In the genomic region with DNA sequence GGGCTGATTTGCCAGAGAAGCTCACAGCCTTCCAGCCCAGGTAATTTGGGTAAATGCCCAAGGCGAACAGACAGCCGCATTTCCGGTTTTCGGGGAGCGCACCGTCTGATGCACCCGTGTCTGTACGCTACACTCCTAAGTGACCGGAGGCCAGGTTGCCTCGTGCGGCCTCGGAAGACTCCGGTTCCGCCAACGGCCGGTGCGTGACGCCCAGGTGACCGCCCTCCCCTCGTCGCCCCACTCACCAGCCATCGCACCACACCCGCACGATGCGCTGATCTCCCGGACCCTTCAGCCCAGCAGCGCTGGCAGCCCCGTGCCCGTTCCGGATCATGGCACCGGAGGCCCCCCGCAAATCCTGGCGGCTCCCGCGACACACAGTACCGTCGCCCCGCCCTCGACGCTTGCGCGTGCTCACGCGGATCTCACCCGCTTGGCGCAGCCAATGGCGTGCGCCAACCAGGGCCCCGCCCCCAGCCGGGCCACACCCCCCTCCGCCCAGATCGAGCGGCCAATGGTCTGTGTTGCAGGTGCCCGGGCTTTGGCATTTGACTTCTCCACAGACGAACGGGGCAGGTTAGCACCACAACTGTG, we compare ENCODE assay signal across 8 mouse cellular contexts. TPM values are rescaled to one million over a fixed set of nuclear protein-coding genes. Genes with fewer than 3 reads are reported as not detected.
DNase-seq lines count a peak whose midpoint lies in the region; ATAC-seq and TF ChIP-seq lines count a peak whose summit lies in the region.

A gene (minus strand): TSS at position 418 of the 594 bp plus-strand sequence.

- peak within 1 kb of the TSS; percentile 72 for H3K9ac ChIP-seq in embryonic facial prominence, embryonic 15.5 days
- H3K9ac ChIP-seq in kidney, embryonic 14.5 days (ENCODE audit: low read depth, low read length): peak within 1 kb of the TSS; percentile 77
- peak within 1 kb of the TSS; percentile 81 for H3K9ac ChIP-seq in limb, embryonic 15.5 days

- peak; percentile 93 for DNase-seq in 416B (ENCODE audit: low read depth)
- DNase-seq in heart, adult 9 months (ENCODE audit: low spot score in 2 of 2): peak; percentile 85 to 86
- DNase-seq in monocyte, adult 2 months (ENCODE audit: low read depth in 1 of 2, low spot score in 2 of 2): peak; percentile 60 to 84
- peak; percentile 91 to 94 for DNase-seq in spleen, postnatal 36 days (ENCODE audit: low spot score in 2 of 2)

- peak within 1 kb of the TSS; percentile 74 for H3K4me2 ChIP-seq in embryonic facial prominence, embryonic 15.5 days (replicated peaks)
- peak within 1 kb of the TSS; percentile 89 for H3K4me2 ChIP-seq in kidney, embryonic 14.5 days (replicated peaks; ENCODE audit: low read depth, low read length)
- peak within 1 kb of the TSS; percentile 85 for H3K4me2 ChIP-seq in limb, embryonic 15.5 days

- peak; percentile 65; the same call in 1 of the 2 replicates for TF ChIP-seq POLR2A in bone marrow, adult 2 months (IDR thresholded peaks at IDR 0.05; ENCODE audit: borderline replicate concordance, control insufficient read depth, low read depth, low read length)

- H3K27ac ChIP-seq in bone marrow, adult 2 months (ENCODE audit: control insufficient read depth, insufficient read depth, low read depth, low read length, poor library complexity): peak within 1 kb of the TSS; percentile 58
- H3K27ac ChIP-seq in embryonic facial prominence, embryonic 15.5 days (replicated peaks): peak within 1 kb of the TSS; percentile 77
- peak within 1 kb of the TSS; percentile 11; the same call in 1 of the 2 replicates for H3K27ac ChIP-seq in kidney, embryonic 14.5 days (ENCODE audit: low read depth, low read length)
- H3K27ac ChIP-seq in limb, embryonic 15.5 days: peak within 1 kb of the TSS; percentile 76

- H3K4me1 ChIP-seq in bone marrow, adult 2 months (ENCODE audit: control insufficient read depth, insufficient read depth, low read length): peaks cover 2% of the 10 kb centered on the region; the same call in 1 of the 2 replicates
- H3K4me1 ChIP-seq in embryonic facial prominence, embryonic 15.5 days: peaks cover 19% of the 10 kb centered on the region
- peaks cover 11% of the 10 kb centered on the region for H3K4me1 ChIP-seq in kidney, embryonic 14.5 days (ENCODE audit: control insufficient read depth, insufficient read depth, low read length)
- H3K4me1 ChIP-seq in limb, embryonic 15.5 days: peaks cover 20% of the 10 kb centered on the region

- peak within 1 kb of the TSS; percentile 90 for H3K4me3 ChIP-seq in bone marrow, adult 2 months (replicated peaks; ENCODE audit: control insufficient read depth, low read depth, low read length)
- H3K4me3 ChIP-seq in embryonic facial prominence, embryonic 15.5 days (replicated peaks): peak within 1 kb of the TSS; percentile 80
- peak within 1 kb of the TSS; percentile 82 for H3K4me3 ChIP-seq in kidney, embryonic 14.5 days (ENCODE audit: low read length)
- peak within 1 kb of the TSS; percentile 89 for H3K4me3 ChIP-seq in limb, embryonic 15.5 days

- ATAC-seq in embryonic facial prominence, embryonic 15.5 days (ENCODE audit: insufficient number of reproducible peaks, low FRiP score, low TSS enrichment, low read depth): peak; percentile 91
- ATAC-seq in kidney, embryonic 14.5 days (ENCODE audit: low FRiP score, low TSS enrichment): peak; percentile 95
- ATAC-seq in limb, embryonic 15.5 days (ENCODE audit: insufficient number of reproducible peaks, low FRiP score, low TSS enrichment, low read depth): peak; percentile 89

- H3K9me3 ChIP-seq in embryonic facial prominence, embryonic 15.5 days (replicated peaks): no peaks in the 10 kb centered on the region
- H3K9me3 ChIP-seq in kidney, embryonic 14.5 days (ENCODE audit: control insufficient read depth, low read length): no peaks in the 10 kb centered on the region
- H3K9me3 ChIP-seq in limb, embryonic 15.5 days: no peaks in the 10 kb centered on the region

- WGBS in bone marrow, adult 2 months: under 1% methylated on average over 56 of the region's 56 CpGs
- WGBS in embryonic facial prominence, embryonic 15.5 days: under 1% methylated on average over 56 of the region's 56 CpGs
- under 1% methylated on average over 56 of the region's 56 CpGs for WGBS in kidney, embryonic 14.5 days
- WGBS in limb, embryonic 15.5 days: under 1% methylated on average over 56 of the region's 56 CpGs

- H3K27me3 ChIP-seq in embryonic facial prominence, embryonic 15.5 days: no peaks in the 10 kb centered on the region
- no peaks in the 10 kb centered on the region for H3K27me3 ChIP-seq in kidney, embryonic 14.5 days (ENCODE audit: control insufficient read depth, insufficient read depth, low read length)
- no peaks in the 10 kb centered on the region for H3K27me3 ChIP-seq in limb, embryonic 15.5 days

- peaks cover 64% of the 10 kb centered on the region for H3K36me3 ChIP-seq in embryonic facial prominence, embryonic 15.5 days
- H3K36me3 ChIP-seq in kidney, embryonic 14.5 days (ENCODE audit: control insufficient read depth, insufficient read depth, low read length): peaks cover 49% of the 10 kb centered on the region
- peaks cover 64% of the 10 kb centered on the region for H3K36me3 ChIP-seq in limb, embryonic 15.5 days

- no peak; the same call in 1 of the 2 replicates for TF ChIP-seq CTCF in bone marrow, adult 2 months (IDR thresholded peaks at IDR 0.05; ENCODE audit: control insufficient read depth, insufficient read depth, low read length)

RNA-seq across cellular contexts. Expression of the gene that starts here (rescaled TPM):
- polyA plus RNA-seq in bone marrow, adult 2 months (2011; ENCODE audit: insufficient read depth, insufficient read length, low replicate concordance, missing spikeins): 45.4 and 46.8 TPM in 2 replicates
- polyA plus RNA-seq in embryonic facial prominence, embryonic 15.5 days (2015; fragmentation: Nextera tagmentation; extraction: Ambion mirVana): 141 TPM in 2 replicates
- polyA plus RNA-seq in kidney, embryonic 14.5 days (2014; fragmentation: Nextera tagmentation; extraction: Ambion mirVana): 82.7 and 83.5 TPM in 2 replicates
- 130 and 136 TPM in 2 replicates for polyA plus RNA-seq in limb, embryonic 15.5 days (2015; fragmentation: Nextera tagmentation; extraction: Ambion mirVana)

Comparison
In these comparisons a context has a peak if more than half of its experiments do, and no peak if none do; other contexts are left out.
1. Peak in every context shown above with its lines: DNase-seq, ATAC-seq, H3K4me3 ChIP-seq and H3K27ac ChIP-seq.
2. H3K27ac ChIP-seq: peak in every context shown above with its lines; median percentile 77 in embryonic facial prominence, embryonic 15.5 days; 76 in limb, embryonic 15.5 days; 58 in bone marrow, adult 2 months; 11 in kidney, embryonic 14.5 days.